Mouse (Mus musculus) stomach, embryonic 16.5 days (tissue): ENCODE measurements around the gene Arid3a. TPM values are rescaled to one million over a fixed set of nuclear protein-coding genes. Genes with fewer than 3 reads are reported as not detected.
"Not testable (repeated sequence)": the region's sequence is repeated elsewhere in the genome, so short reads cannot be mapped to it uniquely, and the experiment has no call there.

Experiments used
- ATAC-seq: fragments of 200-750 bp; cut with Nextera tagmentation; 2 replicates; pipeline ENCODE4 v1.8.0; 2017; ENCODE audit warnings: moderate number of reproducible peaks, moderate TSS enrichment; ENCODE audit not compliant: insufficient read depth, low FRiP score
- H3K27ac ChIP-seq: fragments of 300-500 bp; sonication (generic); 2 replicates; pipeline ENCODE4 v1.5.1; 2014; ENCODE audit warnings: low read length
- H3K27me3 ChIP-seq: fragments of 300-500 bp; sonication (generic); 2 replicates; pipeline ENCODE4 v1.6.1; 2014; ENCODE audit warnings: low read length, control low read depth, mixed read lengths; ENCODE audit not compliant: control insufficient read depth, insufficient read depth
- H3K36me3 ChIP-seq: fragments of 300-500 bp; sonication (generic); 2 replicates; pipeline ENCODE4 v1.6.1; 2014; ENCODE audit warnings: low read length; ENCODE audit not compliant: control insufficient read depth, insufficient read depth
- H3K4me1 ChIP-seq: fragments of 300-500 bp; sonication (generic); 2 replicates; pipeline ENCODE4 v1.6.1; 2014; ENCODE audit warnings: low read length, control low read depth, mixed read lengths; ENCODE audit not compliant: control insufficient read depth, insufficient read depth
- H3K4me2 ChIP-seq: fragments of 300-500 bp; sonication (generic); 2 replicates; pipeline ENCODE4 v1.6.1; 2014; ENCODE audit warnings: low read depth, low read length, mixed read lengths
- H3K4me3 ChIP-seq: fragments of 300-500 bp; sonication (generic); replicated peaks from 2 replicates; pipeline ENCODE4 v1.5.1; 2014; ENCODE audit warnings: mild to moderate bottlenecking, low read length
- H3K9ac ChIP-seq: fragments of 300-500 bp; sonication (generic); 2 replicates; pipeline ENCODE4 v1.6.1; 2014; ENCODE audit warnings: low read length
- H3K9me3 ChIP-seq: fragments of 300-500 bp; sonication (generic); replicated peaks from 2 replicates; pipeline ENCODE4 v1.6.1; 2016; ENCODE audit warnings: low read length, control low read depth; ENCODE audit not compliant: control insufficient read depth
- WGBS: fragments of 180-500 bp; shearing (Covaris S2); extraction: QIAGEN DNeasy Blood & Tissue Kit; methylation state at CpG from one replicate; pipeline ENCODE4 v1.1.7; 2014; 5-methylcytosine and 5-hydroxymethylcytosine counted together
- polyA plus RNA-seq: library from polyadenylated mRNA; unstranded; fragments of >200 nt; fragmentation: Nextera tagmentation; extraction: Ambion mirVana; gene quantifications from 2 replicates; pipeline ENCODE4 v1.2.1, GENCODE M21; 2015

Arid3a gene
- 4.9 and 5.2 TPM in 2 replicates for polyA plus RNA-seq

DNA sequence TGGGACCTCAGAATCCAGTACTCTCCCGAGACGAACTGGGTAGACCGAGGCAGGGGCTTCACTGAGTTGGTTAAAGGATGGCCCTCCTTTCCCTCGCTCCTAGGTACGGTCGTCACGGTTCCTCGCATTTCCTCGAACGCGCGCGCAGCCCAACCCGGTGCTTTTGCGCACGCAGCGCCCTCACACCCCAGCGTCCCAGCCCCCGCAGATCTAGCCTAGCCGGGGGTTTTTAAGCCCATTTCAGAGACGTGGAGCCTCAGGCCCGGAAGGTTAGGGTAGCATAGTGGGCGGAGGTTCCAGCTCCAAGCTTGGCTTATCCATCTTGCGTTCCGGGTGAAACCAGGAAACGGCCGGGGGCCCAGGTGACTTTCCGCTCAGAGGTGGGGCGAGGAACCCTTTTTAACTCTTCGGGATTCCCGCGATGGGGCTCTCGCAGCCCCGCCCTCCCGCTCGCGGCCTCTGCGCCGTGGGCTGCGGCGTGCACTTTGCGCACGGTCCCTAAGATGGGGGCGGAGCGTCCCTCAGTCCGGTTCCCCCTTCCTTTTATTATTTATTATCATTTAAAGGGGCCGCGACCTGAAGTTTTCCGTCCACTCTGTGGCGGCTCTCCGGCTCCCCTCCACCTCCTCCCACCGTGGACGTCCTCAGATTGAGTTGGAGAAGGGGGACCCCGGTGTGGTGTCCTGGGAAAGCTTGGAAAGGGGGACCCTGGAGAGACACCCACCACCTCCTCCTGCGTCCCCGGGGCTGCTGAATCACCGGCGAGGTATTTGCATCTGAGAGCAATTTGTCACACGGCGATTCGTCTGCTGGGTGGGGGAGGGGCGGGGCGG is at the start of gene Arid3a:
TSS of gene Arid3a (plus strand) at position 553 of the 833 bp plus-strand sequence.
- under 1% methylated on average over 63 of the region's 63 CpGs for WGBS
- Histone ChIP-seq H3K9ac (peak within 1 kb of the TSS; percentile 89), H3K27ac (peak within 1 kb of the TSS; percentile 95), H3K27me3 (peaks cover 11% of the 10 kb centered on the region), H3K4me3 (peak within 1 kb of the TSS; percentile 85), H3K4me1 (peaks cover 20% of the 10 kb centered on the region), H3K4me2 (peak within 1 kb of the TSS; percentile 92), H3K36me3 (peaks cover 8% of the 10 kb centered on the region; the same call in 1 of the 2 replicates), H3K9me3 (no peaks in the 10 kb centered on the region)
- peak; percentile 85 for ATAC-seq

DNA sequence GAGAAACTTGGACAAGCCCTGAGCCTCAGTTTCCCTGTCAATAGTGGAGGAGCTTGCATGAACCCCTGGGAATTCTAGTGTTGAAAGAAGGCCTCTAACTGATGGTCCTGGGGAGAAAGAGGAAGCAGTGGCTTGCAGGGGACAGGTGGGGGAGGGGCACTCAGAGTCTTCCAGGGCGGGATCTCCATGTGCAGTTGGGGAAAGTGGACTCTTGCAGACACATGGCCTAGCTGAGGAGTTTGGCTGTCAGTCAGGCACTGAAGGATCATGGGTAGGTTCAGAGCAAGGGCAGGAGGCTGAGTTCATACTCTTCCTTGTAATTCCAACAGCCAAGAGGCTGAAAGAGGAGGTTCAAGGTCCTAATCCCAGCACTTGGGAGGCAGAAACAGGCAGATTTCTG is 49.7 kb upstream of the Arid3a start:
- Histone ChIP-seq H3K27me3 (no peaks in the 10 kb centered on the region), H3K4me3 (no peak overlapping the region), H3K4me2 (no peak overlapping the region), H3K27ac (no peak overlapping the region), H3K36me3 (no peaks in the 10 kb centered on the region), H3K9ac (no peak overlapping the region), H3K9me3 (no peaks in the 10 kb centered on the region), H3K4me1 (peaks cover 8% of the 10 kb centered on the region)
- WGBS: 36% methylated on average over 1 of the region's 1 CpGs
- no peak for ATAC-seq

DNA sequence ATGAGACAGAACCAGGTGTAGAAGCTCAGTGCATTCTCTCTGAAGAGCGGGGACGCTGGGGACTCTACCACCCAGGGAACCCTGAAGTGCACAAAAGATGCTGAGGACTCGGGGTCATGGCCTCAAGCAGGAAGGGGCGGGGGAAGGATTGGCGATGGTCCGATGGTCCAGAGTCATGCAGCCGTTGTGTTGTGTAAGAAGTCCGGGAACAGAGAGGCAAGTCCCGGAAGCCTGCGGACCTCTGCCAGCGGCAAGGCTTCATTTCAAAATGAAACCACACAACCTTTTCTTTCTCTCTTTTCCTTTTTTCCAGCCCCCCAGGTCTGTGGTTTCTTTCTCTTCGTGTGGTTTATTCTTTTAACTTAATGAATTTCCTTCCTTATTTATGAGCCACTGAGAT is 49.1 kb upstream of the Arid3a start:
- no peak overlapping the region for H3K9ac ChIP-seq
- no peaks in the 10 kb centered on the region for H3K36me3 ChIP-seq
- 55% methylated on average over 12 of the region's 12 CpGs for WGBS
- H3K4me3 ChIP-seq: no peak overlapping the region
- no peak overlapping the region for H3K27ac ChIP-seq
- H3K4me1 ChIP-seq: peaks cover 8% of the 10 kb centered on the region
- no peaks in the 10 kb centered on the region for H3K9me3 ChIP-seq
- no peak overlapping the region for H3K4me2 ChIP-seq
- ATAC-seq: no peak
- H3K27me3 ChIP-seq: no peaks in the 10 kb centered on the region

DNA sequence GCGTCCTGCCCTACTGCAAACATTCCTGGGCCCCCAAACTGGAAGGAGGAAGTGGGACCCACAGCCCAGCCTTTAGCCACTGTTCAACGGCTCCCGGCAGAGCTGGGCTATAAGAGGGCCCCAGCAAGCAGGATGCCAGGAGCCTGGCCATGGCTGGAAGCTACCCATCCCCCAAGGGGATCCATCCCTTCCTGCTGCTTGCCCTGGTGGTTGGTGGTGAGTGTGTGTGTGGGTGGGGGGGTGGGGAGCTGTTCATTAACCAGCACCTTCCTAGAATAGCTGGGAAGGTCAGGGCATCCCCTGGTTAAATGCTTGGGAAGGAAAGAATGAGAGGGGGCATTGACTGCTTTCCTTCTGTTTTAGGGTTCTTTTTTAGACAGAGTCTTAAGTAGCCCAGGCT is 47.3 kb upstream of the Arid3a start:
- 19% methylated on average over 3 of the region's 3 CpGs for WGBS
- ATAC-seq: no peak
- H3K4me2 ChIP-seq: no peak overlapping the region

DNA sequence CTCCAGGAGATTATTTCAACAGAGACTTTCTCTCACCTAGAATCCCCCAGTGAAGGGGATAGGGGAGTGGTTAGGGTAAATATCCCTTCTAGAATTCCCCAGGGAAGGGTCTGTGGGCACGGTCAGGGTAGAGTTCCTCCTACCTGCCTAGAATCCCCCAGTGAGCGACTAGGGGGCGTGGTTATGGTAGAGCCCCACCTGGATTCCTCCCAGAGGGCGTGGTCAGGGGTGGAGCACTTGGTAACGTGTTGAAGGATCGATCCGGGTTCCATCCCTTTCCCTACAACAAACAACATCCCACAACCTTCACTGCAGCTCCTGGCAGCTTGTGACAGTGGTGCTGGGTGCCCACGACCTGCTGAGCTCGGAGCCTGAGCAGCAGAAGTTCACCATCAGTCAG is 46.1 kb upstream of the Arid3a start:
- no peak for ATAC-seq
- Histone ChIP-seq H3K4me2 (peak overlapping the region; percentile 31; the same call in 1 of the 2 replicates), H3K9me3 (no peaks in the 10 kb centered on the region), H3K4me1 (no peaks in the 10 kb centered on the region), H3K27ac (no peak overlapping the region), H3K27me3 (no peaks in the 10 kb centered on the region), H3K36me3 (no peaks in the 10 kb centered on the region), H3K4me3 (0 out of 2 replicates have a peak overlapping the region, but pooled peaks have one; percentile 7), H3K9ac (no peak overlapping the region)
- WGBS: 14% methylated on average over 9 of the region's 9 CpGs

More for the DNA sequence above, 47.3 kb upstream of the Arid3a start:
- H3K27ac ChIP-seq: no peak overlapping the region
- H3K4me3 ChIP-seq: no peak overlapping the region
- H3K27me3 ChIP-seq: no peaks in the 10 kb centered on the region
- no peaks in the 10 kb centered on the region for H3K36me3 ChIP-seq
- no peak overlapping the region for H3K9ac ChIP-seq
- no peaks in the 10 kb centered on the region for H3K9me3 ChIP-seq
- H3K4me1 ChIP-seq: peaks cover 3% of the 10 kb centered on the region; the same call in 1 of the 2 replicates

DNA sequence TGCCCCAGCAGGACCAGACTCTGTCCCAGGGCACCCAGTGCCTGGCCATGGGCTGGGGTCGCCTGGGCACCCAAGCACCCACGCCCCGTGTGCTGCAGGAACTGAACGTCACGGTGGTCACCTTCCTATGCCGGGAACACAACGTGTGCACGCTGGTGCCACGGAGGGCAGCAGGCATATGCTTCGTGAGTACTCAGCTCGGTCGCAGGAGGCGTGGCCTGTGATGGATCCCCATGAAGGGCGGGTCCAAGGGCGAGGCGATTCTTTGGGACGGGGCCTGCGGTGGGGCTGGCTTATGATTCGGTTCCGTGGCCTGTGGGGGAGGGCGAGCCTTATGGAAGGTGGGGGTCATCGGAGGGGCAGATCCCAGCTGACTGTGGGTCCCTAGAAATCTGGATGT is 44.9 kb upstream of the Arid3a start:
- ATAC-seq: peak; percentile 57; the same call in 1 of the 2 replicates
- H3K27ac ChIP-seq: no peak overlapping the region
- no peak overlapping the region for H3K4me3 ChIP-seq
- WGBS: 7% methylated on average over 22 of the region's 22 CpGs
- no peaks in the 10 kb centered on the region for H3K36me3 ChIP-seq
- peak overlapping the region; percentile 37 for H3K4me2 ChIP-seq
- no peaks in the 10 kb centered on the region for H3K27me3 ChIP-seq
- H3K4me1 ChIP-seq: no peaks in the 10 kb centered on the region
- peak overlapping the region; percentile 54; the same call in 1 of the 2 replicates for H3K9ac ChIP-seq
- H3K9me3 ChIP-seq: no peaks in the 10 kb centered on the region

DNA sequence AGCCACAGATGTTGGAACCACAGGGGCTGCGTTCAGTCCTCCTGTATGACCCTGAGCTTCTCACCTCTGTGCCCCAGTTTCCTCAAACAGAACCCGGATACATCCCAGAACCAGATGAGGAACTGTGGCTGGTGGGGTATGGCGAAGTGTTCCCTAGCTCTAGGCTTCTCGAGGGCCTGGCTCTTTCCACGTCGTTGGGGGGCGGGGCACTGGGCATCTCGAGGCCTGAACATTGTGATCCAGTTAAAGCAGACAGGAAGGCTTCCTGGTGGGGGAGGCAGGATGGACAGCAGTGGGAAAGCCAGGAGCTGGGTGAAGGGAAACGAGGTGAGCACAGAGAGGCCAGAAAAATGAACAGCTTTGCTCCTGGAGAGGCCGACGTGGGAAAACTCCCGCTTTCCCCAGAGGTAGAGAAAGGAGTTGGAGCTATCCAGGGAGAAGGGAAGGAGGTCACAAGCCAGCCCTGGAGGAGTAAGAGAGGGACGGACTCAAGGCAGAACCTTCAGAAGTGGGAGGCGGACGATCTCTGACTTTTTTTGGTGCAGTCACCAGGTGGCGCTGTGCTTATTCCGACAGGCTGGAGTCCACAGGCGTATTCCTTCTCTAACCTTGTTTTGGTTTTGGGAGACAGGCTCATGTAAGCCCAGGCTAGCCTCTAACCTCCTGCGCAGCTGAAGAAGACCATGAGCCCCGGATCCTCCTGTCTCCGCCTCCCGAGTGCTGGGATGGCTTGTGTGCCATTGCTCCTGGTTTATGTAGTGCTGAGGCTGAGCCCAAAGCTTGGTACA is 43.4 kb upstream of the Arid3a start:
- Histone ChIP-seq H3K4me3 (no peak overlapping the region), H3K9me3 (no peaks in the 10 kb centered on the region), H3K4me1 (no peaks in the 10 kb centered on the region), H3K36me3 (no peaks in the 10 kb centered on the region), H3K27ac (no peak overlapping the region), H3K9ac (peak overlapping the region; percentile 8; the same call in 1 of the 2 replicates), H3K27me3 (no peaks in the 10 kb centered on the region), H3K4me2 (no peak overlapping the region)
- ATAC-seq: 0 out of 2 replicates have a peak, but pooled peaks have one; percentile 26
- WGBS: 19% methylated on average over 22 of the region's 22 CpGs

DNA sequence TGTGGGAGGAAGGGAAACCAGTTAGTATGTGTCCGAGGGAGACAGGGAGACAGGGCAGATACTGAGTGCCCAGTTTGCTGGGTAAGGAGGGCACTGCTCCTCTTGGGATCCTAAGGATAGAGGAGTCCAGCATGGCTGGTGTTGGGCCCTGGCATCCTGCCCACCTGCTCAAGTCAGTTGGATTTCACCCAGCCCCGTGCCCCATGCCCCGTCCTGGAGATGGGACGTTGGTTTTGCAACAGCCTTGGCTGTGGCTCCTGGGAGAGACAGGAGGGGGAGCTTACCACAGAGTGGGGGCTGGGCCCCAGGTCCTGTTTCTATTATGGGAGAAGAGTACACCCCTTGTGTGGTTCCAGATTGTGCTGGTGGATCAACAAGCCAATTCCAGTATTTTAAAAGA is 42.4 kb upstream of the Arid3a start:
- Histone ChIP-seq H3K36me3 (no peaks in the 10 kb centered on the region), H3K27ac (no peak overlapping the region), H3K9me3 (no peaks in the 10 kb centered on the region), H3K4me2 (no peak overlapping the region), H3K9ac (no peak overlapping the region), H3K4me3 (no peak overlapping the region), H3K4me1 (no peaks in the 10 kb centered on the region), H3K27me3 (no peaks in the 10 kb centered on the region)
- WGBS: 58% methylated on average over 4 of the region's 4 CpGs
- no peak for ATAC-seq

DNA sequence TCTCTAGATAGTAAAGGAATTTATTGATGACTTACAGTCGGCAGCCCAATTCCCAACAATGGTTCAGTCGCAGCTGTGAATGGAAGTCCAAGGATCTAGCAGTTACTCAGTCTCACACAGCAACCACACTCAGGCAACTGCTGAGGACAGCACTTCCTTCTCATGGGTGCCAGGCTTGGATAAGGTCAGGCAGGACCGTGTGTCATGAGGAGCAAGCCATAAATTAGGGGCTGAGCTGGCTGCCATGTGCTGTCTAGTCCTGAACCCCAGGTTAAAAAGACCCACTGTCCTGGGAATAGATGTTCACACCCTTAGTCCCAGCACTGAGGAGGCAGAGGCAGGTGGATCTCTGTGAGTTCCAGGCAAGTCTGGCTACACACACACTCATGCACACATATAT is 41.9 kb upstream of the Arid3a start:
- ATAC-seq, H3K4me3 ChIP-seq, H3K27ac ChIP-seq, H3K36me3 ChIP-seq, H3K27me3 ChIP-seq, H3K4me2 ChIP-seq, H3K4me1 ChIP-seq, H3K9ac ChIP-seq, H3K9me3 ChIP-seq: not testable (repeated sequence)
- WGBS: 73% methylated on average over 3 of the region's 3 CpGs
